Mouse (Mus musculus) NIH3T3 (cell line): Measurements from ENCODE around the gene Kif5a.

Experiments
- DNase-seq: peaks from one replicate; pipeline ENCODE4 v3.0.0-alpha.2; 2012; ENCODE audit warnings: low read depth

The Kif5a gene

DNA sequence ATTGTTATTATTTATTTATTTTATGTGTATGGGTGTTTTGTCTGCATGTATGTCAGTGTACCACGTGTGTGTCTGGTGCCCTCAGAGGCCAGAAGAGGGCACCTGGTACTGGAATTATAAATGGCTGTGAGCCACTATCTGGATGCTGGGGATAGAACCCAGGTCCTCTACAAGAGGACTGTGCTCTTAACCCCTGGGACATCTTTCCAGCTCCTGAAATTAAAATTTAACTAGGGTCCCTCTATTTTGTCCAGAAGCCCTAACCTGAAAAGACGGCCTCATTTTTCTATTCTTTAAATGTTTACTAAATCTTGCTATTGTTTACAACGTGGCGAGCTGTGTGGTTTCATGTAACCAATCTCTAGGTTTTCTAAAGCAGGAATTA is 2.6 kb upstream of the Kif5a start:
- DNase-seq: peak; percentile 48

DNA sequence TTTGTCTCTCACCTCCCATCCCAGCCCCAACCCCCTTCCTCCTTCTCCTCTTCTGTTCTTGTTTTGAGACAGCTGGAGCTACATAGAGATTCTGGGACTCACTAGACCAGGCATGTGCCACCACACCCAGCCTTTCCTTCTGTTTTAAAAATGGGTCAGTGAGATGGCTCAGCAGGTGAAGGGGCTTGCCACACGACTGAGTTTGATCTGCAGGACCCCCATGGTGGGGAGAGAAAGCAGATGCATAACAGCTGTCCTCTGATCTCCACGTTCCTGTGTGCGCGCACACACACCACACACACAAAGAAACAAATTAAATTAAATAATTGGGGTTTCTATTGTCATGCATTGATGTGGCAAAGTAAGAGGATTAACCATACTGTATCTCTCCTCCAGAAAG is 1.8 kb upstream of the Kif5a start:
- no peak for DNase-seq

DNA sequence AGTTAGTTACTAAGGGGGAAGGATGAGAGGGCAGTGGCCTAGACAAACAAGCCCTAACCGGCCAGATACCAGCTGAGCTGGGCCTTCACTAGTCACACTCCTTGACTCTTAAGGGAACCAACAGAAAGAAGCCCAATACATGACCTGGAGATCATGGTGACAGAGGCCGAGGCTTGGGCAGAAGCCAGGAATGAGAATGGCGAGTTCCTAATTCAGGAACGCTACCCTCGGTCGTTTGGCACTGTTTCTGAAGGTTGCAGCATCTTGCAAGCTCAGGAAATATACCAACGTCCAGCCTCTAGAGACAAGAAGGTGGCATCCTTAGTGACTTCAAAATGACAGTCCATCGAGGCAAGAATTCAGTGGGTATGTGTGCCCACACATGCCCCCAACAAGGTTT is 1.2 kb upstream of the Kif5a start:
- no peak for DNase-seq

DNA sequence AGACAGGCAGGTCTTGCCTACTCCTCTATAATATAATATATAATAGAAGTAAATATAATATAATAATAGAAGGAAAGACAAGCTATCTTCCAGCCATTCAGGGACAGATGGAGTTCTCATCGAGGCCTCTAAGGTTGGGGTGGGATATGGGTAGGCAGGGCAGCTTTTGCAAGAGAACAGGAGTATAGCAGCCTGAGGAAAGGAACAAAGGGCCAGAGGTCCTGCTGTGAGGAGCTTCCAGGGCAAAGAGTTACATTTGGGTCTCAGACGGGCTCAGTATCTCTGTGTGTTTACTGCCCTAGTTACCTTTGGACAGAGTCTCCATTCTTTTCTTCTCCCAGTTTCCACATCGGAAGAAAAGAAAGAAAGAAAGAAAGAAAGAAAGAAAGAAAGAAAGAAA is 483 bp upstream of the Kif5a start:
- DNase-seq: no peak

DNA sequence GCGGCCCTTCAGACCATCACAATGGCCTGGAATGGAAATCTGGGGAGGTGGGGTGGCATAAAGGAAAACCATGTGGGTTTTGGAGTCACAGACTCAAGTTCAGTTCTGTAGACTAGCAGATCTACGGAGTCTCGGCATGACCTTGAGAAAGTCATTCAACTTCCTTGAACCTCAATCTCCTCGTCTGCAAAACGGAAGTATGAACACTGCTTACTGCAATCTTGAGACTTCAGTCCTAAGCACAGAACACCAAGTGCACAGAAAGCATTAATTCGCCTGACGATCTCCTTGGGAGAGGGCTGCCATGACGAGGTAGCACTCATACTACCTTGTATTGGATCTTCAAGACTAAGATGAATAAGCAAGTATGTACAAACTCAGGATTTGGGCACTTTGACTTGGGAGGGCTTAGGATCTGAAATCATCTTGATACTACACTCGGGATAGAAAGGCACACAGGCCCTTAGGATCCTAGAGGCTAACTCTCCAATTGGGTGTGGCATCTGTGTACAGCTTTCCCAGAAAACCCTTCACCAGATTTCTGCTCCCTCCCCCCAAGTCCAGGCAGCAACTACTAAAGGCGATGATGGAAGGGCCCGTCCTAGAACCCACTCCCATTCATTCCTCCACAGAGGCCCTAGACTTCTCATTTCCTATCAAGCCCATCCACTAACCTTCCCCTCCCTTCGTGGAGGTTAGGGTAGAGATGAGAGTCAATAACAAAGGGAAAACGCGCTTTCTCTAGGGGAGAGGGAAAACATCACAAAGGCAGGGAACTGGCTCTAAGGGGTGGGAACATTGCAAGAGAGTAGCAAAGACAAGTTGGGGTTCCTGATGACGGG is 1.2 kb downstream of the Kif5a start:
- DNase-seq: no peak

DNA sequence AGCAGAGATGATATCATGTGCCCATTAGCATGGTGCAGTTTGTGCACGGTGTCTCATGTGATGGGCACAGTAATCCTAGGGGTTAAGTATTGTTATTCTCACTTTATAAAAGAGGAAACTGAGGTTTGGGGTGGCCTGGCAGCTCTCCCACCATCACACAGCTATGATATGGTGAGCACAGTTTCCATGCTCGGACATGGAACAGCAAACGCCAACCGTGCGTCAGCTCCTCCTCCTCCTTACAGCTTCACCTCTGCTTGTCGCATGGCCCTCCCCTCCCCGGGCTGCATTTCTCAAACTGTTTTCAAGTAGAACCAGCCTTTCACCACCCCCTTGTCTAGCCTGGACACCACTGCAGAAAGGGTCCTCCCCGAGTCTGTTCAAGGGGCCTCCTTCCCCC is 4.7 kb downstream of the Kif5a start:
- no peak for DNase-seq

DNA sequence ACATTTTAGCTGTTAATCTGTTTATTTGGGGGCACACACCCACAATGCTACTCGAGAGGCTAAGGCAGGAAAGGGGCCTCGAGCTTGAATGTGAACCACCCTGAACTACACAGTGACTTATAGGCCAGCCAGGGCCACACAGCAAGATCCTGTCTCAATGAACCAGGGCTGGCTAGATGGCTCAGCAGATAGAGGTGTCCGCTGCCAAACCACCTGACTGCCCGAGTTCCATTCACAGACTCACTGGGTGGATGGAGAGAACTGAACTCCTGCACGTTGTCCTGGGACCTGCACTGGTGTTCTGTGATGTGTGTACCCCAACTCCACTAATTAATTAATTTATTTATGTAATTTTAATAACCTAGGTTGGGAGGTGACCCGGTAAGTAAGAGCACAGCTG is 5.4 kb downstream of the Kif5a start:
- DNase-seq: no peak

DNA sequence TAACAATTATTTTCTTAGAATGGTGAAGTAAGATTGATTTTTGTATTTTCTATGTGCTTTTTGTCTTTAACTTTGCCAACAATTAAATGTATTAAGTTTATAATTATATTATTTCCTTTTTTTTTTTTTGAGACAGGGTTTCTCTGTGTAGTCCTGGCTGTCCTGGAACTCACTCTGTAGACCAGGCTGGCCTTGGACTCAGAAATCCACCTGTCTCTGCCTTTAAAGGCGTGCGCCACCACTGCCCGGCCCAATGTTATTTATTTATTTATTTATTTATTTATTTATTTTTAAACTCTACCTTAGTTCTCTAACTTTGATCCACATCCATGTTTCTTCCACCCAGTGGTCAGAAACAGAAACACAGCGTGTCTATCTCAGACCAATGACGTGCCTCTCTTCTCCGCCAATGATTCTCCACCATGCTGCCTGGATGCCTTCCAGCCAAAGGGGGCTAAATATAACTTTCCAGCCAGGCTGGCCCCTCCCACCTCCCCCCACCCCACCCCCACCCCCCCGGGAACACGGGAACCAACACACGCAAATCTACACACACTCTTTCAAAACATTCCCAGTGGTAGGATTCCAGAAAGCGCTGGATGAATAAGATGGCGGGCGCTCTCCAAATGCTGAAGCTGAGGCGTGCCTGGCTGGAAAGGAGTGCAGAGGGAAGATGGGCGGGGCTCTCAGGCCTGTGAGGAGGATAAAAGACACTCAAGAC is 7.4 kb downstream of the Kif5a start:
- DNase-seq: peak; percentile 91

DNA sequence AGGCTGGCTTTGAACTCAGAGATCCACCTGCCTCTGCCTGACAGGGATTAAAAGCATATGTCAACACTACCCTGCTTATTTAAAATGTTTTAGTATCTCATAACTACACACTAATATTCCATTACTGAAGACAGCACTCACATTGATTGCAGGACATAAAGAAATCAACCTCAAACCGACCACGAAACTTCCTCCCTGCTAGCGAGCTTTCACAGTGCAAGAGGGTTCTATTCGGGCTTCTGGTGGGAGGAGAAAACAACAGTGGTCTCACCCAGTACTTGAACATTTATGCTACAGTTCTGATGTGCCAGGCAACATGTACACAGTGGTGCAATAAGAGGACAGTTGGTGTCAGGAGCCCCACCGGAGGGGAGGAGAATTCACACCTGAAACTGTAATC is 12.3 kb downstream of the Kif5a start:
- DNase-seq: no peak

DNA sequence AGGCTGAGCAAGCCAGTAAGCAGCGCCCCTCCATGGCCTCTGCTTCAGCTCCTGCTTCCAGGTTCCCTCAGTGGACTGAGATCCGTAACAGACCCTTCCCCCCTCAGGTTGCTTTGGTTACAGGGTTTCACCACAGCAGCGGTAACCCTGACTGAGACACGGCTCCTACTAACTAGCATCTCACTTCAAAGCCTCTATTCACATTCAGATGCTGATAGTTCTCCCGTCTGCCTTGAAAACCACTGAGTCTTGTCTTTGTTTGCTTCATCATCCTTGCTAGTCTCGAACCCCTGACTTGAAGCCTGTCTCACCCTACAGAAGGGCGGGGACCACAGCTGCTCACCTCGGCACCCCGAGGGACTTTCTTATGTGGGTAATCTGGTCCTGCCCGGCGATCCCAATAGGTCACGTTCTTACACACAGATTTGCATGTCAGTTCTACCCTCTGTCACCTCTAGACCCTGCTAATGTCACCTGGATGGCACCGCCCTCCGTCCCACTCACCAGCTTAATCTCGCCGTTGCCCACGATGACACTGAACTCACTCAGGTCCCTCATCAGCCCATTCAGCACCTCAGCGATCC is 24.8 kb downstream of the Kif5a start:
- DNase-seq: no peak

DNA sequence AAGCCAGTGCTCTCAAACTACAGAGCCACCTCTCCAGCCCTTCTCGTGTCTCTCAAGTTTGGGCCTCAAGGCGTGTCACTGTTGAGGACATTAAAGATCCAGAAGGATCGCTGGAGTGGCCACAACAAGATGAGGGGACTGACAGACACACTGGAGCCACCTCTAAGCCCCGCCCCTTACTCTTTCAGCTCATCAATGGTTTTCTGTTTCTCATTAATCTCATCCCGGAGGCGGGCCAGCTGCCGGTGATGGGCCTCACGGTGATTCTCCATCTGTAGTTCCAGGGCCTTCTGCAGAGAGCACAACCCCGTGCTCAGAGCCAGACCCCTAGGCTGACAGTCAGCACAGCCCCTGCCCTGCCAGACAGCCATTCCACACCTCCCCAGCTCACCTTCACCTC is 26.6 kb downstream of the Kif5a start:
- DNase-seq: no peak

DNA sequence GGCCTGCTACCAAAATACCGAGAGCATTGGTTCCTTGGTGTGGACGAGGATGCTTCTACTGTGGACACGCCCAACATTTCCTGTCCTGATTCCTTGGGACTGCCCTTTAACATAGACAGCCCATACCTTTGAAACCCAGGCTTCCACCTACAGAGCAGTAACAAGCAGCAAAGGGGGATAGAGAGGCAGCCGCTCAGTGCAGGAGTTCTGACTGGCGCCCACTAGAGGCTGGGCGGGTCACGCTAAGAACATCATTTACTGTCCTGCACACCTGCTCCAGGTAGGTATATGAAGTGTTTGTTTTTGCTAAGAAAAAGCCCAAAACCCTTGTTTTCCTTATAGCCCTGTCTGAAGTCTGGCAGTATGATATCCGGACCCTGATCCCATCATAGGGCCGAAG is 30.0 kb downstream of the Kif5a start:
- DNase-seq: no peak

DNA sequence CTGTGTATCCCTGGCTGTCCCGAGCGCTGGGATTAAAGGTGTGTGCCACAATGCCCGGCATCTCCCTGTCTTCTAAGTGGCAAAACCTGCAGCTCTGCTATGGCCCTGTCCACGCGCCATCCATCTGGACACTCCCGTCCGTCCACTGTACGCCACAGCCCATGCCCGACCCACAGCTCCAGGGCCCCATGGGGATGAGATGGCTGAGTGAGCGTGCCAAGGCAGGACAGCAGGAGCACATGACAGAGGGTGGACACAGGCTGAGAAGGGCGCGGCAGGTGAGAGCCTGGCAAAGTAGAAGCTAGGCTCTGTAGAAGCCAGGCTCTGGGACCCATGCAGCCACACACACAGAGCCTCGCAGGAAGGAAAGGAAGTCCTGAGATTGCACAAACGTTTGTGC is 31.4 kb downstream of the Kif5a start:
- no peak for DNase-seq

DNA sequence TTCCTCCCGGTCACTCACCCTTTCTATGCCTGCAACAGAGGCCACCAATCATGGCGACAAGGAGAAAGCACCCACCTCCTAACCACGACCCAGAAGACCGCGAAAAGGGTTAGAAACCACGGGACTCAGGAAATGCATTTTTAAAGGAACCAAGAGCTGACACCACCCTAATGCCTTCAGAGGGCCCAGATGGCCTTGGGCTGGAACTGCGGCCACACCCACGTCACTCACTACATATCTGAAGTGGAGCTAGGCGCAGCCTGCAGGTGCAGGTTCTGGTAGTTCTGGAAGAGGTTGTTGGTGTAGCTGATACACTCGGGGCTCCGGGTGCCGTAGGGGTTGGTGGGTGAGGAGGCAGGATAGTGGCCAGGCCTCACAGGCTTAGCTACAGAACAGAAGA is 32.5 kb downstream of the Kif5a start:
- DNase-seq: no peak

DNA sequence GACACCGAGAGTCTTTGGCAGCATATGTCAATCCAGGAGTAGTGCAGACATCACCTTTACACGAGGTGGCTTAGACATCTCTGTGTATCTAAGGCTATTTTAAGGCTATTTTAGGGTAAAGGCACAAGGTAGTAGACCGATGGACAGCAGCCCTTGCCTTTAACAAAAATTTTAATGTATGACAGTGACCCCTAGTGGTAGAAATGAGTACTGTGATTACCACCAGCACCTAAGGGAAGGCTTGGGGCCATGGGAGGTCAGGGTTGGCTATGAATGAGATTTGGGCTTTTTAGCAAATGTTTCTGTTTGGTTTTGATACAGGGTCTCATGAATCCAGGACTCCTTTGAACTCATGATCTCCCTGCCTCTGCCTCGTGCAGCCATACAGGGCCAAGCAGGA is 34.3 kb downstream of the Kif5a start:
- peak; percentile 90 for DNase-seq

DNA sequence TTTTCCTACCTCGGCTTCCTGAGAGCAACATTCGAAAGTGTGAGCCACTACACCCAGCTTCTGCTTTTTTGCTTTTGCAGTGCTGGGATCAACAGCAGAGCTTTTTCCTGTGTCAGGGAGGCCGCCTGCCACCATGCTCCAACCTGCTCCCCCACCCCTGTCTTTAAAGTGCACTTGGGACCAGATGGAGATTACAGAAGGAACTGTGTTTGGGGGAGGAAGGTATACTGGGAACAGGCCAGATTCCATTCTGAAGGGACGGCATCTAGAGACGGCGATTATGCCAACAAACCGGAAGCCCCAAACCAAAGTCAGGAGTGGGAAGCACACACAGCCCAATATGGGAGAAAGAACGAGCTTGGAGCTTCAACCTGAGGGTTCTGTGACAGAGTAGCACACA is 36.0 kb downstream of the Kif5a start:
- DNase-seq: no peak

DNA sequence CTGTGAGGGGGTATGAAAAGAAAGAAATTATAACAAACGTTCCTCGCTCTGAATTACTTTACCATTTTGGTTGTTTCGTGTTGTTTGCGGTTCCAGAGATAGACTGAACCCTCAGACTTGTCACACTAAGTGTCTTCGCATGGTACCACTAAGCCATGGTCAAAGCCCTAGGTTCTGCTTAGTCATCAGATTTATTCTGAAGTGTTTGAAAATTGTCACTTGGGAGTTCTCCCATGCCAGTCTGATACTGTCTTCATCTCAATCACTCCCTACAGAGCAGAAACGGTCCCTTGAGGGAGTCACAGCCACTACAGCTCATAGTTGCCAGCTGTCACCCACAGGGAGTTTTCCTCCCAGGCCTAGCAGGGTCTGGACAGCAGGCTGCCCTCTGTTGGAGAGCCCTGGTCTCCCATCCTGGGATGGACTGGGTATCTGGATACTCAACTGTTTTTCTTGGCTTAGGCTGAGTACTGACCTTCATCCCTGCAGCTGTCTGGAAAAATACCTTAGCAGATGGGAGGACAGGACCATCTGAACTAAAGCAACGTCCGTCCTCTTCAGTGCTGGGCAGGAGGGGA is 36.7 kb downstream of the Kif5a start:
- peak; percentile 67 for DNase-seq

DNA sequence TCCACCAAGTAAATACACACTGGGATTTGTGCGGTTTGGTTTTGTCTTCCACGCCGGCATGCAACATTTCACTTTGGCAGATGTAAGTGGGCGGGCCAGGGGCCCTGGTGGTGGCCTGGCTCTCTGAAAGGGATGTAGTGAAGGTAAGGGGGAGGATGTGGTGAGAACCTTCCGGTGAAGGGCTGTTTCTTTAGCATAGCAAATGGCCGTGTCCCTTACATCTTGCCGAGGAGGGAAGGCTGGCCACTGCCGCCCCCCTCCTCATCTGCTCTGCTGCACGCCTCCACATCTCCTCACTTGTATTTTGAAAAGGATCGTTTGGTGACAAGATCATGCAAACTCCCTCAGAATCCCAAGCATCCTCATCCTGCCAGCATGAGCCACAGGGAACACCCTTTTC is 37.4 kb downstream of the Kif5a start:
- no peak for DNase-seq

DNA sequence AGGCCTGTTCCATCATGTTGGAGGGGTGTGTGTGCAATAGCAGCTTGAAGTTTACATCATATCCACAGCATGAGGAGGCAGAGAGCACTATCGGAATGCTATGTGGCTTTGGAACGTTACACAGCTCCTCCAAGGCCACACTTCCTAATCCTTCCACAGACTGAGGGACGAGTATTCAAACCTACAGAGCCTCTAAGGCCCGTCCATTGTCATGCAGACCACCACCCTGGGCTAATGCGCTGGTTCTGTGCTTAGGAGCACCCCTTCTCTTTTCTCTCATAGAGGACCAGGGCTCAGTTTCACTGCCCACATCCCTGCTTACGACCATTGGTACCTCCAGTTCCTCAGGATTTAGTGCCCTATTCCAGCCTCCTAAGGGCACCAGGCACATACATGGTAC is 37.9 kb downstream of the Kif5a start:
- no peak for DNase-seq

DNA sequence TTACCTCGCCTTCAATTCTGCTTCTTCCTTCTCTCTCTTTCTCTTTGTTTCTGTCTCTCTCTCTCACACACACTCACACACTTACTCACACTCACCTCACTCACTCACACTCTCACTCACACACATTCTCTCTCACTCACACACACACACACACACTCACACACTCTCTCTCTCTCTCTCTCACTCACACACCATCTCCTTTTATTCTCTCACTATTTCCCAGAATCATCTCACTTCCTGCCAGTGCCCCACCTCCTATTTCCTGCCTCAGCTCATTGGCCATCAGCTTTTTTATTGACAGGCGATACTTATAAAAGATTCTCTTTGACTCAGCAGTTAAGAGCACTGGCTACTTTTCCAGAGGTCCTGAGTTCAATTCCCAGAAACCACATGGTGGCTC is 44.8 kb downstream of the Kif5a start:
- DNase-seq: no peak

DNA sequence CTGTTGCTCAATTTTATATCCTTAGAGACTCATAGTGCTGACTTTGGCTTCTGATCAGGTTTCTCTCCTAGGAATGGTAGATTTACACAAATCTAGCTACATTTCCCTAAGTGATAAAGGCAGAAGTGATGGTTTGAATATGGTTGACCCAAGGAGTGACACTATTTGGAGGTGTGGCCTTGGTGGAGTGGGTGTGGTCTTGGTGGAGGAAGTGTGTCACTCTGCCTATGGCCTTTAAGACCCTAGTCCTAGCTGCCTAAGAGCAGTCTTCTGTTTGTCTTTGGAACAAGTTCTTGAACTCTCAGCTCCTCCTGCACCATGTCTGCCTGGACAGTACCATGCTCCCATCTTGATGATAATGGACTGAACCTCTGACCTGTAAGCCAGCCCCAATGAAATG is 46.0 kb downstream of the Kif5a start:
- DNase-seq: no peak

DNA sequence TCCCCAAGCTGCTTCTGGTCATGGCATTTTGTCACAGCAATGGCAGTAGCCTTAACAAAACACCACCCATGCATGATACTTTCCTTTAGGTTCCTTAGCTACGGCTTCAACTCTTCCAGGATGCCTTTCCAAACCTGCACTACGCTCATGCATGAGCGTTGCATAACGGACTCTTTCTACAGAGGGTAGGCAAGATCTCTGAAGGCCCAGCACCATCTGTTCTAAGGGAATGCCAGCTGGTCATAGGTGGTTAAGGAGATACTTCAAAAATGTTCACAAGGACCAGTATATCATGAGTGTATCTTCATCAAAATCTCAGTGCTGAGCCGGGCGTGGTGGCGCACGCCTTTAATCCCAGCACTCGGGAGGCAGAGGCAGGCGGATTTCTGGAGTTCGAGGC is 46.7 kb downstream of the Kif5a start:
- DNase-seq: no peak

DNA sequence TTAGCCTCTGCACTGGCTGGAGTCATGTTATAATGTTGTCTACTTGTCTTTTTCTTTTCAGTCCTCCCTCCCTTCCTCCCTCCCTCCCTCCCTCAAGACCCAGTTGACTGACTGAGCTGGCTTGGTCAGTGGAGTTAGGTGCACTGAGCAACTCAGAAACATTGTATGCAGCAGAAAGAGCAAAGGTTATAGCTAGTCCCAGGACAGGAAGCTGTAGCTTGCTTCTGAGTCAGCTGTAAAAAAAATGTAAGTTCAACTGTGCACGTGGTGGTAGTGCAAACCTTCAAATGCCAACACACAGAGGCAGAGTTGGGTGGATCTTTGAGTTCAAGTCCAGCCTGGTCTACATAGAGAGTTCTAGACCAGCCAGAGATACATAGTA is 48.7 kb downstream of the Kif5a start:
- no peak for DNase-seq
